Mouse (Mus musculus) stomach, embryonic 15.5 days (tissue): ENCODE data around the gene Rplp1. TPM values are rescaled to one million over a fixed set of nuclear protein-coding genes. Genes with fewer than 3 reads are reported as not detected.

ENCODE experiments used
- ATAC-seq: fragments of 200-750 bp; cut with Nextera tagmentation; 2 replicates; pipeline ENCODE4 v1.8.0; 2017; ENCODE audit warnings: low read depth, moderate number of reproducible peaks, moderate TSS enrichment; ENCODE audit not compliant: insufficient read depth, low FRiP score
- H3K27ac ChIP-seq: fragments of 300-500 bp; sonication (generic); 2 replicates; pipeline ENCODE4 v1.5.1; 2015; ENCODE audit warnings: mild to moderate bottlenecking, inconsistent platforms
- H3K27me3 ChIP-seq: fragments of 300-500 bp; sonication (generic); replicated peaks from 2 replicates; pipeline ENCODE4 v1.6.1; 2015; ENCODE audit warnings: inconsistent platforms
- H3K36me3 ChIP-seq: fragments of 300-500 bp; sonication (generic); 2 replicates; pipeline ENCODE4 v1.6.1; 2015; ENCODE audit warnings: inconsistent platforms
- H3K4me1 ChIP-seq: fragments of 300-500 bp; sonication (generic); 2 replicates; pipeline ENCODE4 v1.6.1; 2015; ENCODE audit warnings: inconsistent platforms
- H3K4me2 ChIP-seq: fragments of 300-500 bp; sonication (generic); 2 replicates; pipeline ENCODE4 v1.6.1; 2015; ENCODE audit warnings: mild to moderate bottlenecking, inconsistent platforms
- H3K4me3 ChIP-seq: fragments of 300-500 bp; sonication (generic); replicated peaks from 2 replicates; pipeline ENCODE4 v1.5.1; 2015; ENCODE audit warnings: inconsistent platforms
- H3K9ac ChIP-seq: fragments of 300-500 bp; sonication (generic); 2 replicates; pipeline ENCODE4 v1.6.1; 2015; ENCODE audit warnings: inconsistent platforms
- H3K9me3 ChIP-seq: fragments of 300-500 bp; sonication (generic); 2 replicates; pipeline ENCODE4 v1.6.1; 2016; ENCODE audit warnings: inconsistent platforms
- whole genome bisulfite sequencing: fragments of 180-500 bp; shearing (Covaris S2); methylation state at CpG from one replicate; pipeline ENCODE4 v1.1.7; 2015; 5-methylcytosine and 5-hydroxymethylcytosine counted together
- polyA plus RNA-seq: library from polyadenylated mRNA; unstranded; fragments of >200 nt; fragmentation: Nextera tagmentation; extraction: Ambion mirVana; gene quantifications from 2 replicates; pipeline ENCODE4 v1.2.1, GENCODE M21; 2015

The Rplp1 gene
- polyA plus RNA-seq, 1 experiment from 2014 or later = 1,421 TPM

DNA sequence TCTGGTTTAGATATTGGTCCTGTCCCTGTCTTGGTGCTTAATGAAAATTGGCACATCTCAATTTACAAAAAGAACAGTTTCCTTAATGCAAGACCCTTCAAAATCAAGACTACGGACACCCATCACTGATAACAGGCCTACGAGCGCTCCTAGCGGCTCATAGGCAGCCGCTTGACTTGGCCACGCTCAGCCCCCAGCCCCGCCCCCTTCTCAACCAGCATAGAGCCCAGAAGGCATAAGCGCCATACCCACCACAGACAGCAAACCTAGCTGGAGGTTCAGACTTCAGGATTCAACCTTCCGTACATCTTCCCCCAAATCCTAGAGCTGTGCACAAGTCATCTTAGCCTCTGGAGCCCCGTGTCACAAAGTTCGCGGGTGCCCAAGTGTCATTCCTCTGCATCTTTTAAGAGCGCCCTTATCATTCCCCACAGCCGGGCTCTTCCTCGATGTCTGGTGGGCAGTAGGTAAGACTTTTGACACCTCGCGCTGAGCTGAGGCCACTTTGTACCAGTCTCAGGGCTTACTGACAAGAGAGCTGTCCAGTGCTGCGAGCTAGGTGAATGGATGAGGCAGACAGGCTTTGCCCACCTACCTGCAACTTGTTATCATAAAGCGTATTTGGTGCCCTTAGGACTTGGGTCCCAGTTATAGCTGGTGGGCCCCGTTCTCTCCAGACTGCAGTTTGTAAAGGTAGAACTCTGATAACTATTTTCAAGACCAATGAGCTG lies 3.7 kb downstream of the Rplp1 start:
- Histone ChIP-seq H3K27me3 (no peaks in the 10 kb centered on the region), H3K4me3 (no peak overlapping the region), H3K4me2 (no peak overlapping the region), H3K27ac (no peak overlapping the region), H3K9ac (no peak overlapping the region), H3K9me3 (no peaks in the 10 kb centered on the region), H3K36me3 (peaks cover 17% of the 10 kb centered on the region), H3K4me1 (peaks cover 15% of the 10 kb centered on the region)
- no peak for ATAC-seq
- WGBS = 44% methylated on average over 20 of the region's 20 CpGs

DNA sequence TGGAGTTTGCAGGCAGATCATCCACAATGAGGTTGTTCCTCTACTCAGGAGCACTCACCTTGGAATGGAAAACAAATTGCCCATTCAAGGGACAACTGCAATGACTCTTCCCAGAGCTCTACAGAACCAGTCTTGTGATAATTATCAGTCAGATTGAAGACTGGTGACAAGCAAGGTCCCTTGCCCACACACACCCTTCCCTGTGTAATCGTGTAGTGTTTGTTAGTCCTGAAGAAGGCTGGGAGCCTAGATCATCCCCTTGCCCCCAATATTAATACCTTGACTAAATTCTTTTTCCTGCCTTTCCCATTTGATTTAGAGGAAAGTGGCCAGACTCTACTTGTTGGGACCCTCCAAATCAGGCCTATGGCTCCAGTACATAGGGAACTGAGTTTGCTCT lies 4.7 kb downstream of the Rplp1 start:
- H3K27me3 ChIP-seq = no peaks in the 10 kb centered on the region
- no peak overlapping the region for H3K27ac ChIP-seq
- H3K4me2 ChIP-seq = no peak overlapping the region
- ATAC-seq = no peak
- H3K9me3 ChIP-seq = no peaks in the 10 kb centered on the region
- 84% methylated on average over 1 of the region's 1 CpGs for WGBS
- peaks cover 17% of the 10 kb centered on the region for H3K36me3 ChIP-seq
- no peak overlapping the region for H3K9ac ChIP-seq
- no peak overlapping the region for H3K4me3 ChIP-seq
- H3K4me1 ChIP-seq = peaks cover 20% of the 10 kb centered on the region

DNA sequence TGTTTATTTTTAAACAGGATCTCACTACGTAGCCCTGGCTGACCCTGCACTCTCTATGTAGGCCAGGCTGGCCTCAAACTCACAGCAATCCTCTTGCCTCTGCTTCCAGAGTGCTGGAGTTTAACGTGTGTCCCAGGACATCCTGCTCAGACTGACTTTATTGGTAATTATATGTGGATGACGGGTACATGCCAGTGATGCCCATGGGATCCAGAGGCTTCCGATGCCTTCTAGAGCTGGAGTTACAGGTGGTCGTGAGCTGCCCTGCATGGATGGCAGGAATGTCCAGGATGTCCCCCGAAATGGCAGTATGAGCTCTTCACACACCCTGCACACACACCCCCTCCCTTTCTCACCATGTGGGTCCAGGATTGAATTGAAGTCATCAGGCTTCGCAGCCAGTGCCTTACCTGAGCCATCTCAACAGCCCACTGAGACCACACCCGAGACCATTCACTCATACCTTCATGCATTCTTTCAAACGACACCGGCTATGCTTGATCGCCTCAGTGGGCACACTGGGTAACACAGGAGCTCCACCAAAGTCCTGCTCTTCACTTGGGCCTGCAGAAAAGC lies 5.4 kb downstream of the Rplp1 start:
- Histone ChIP-seq H3K4me2 (no peak overlapping the region), H3K4me1 (peaks cover 25% of the 10 kb centered on the region), H3K9ac (no peak overlapping the region), H3K9me3 (no peaks in the 10 kb centered on the region), H3K36me3 (peaks cover 17% of the 10 kb centered on the region), H3K27me3 (no peaks in the 10 kb centered on the region), H3K27ac (no peak overlapping the region), H3K4me3 (no peak overlapping the region)
- no peak for ATAC-seq
- WGBS = 90% methylated on average over 11 of the region's 11 CpGs

DNA sequence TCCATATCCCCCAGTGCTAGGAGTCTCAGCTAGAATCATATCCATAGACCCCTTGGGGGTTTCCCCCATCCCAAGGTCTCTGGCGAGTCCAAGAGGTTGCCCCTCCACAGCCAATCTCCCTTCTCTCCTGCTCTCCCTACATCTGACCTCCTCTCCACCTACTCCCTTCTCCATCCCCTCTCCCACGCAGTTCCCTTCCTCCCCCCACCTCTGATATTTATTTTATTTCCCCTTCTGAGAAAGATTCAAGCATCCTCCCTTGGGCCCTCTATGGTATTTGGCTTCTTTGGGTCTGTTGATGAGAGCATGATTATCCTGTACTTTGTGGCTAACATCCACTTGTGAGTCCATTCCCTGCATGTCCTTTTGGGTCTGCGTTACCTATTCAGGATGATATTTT lies 6.0 kb downstream of the Rplp1 start:
- H3K4me3 ChIP-seq = no peak overlapping the region
- H3K9me3 ChIP-seq = no peaks in the 10 kb centered on the region
- 75% methylated on average over 3 of the region's 3 CpGs for WGBS
- H3K36me3 ChIP-seq = peaks cover 17% of the 10 kb centered on the region
- no peak for ATAC-seq
- H3K4me2 ChIP-seq = no peak overlapping the region
- peaks cover 26% of the 10 kb centered on the region for H3K4me1 ChIP-seq
- no peaks in the 10 kb centered on the region for H3K27me3 ChIP-seq
- no peak overlapping the region for H3K9ac ChIP-seq
- H3K27ac ChIP-seq = no peak overlapping the region

DNA sequence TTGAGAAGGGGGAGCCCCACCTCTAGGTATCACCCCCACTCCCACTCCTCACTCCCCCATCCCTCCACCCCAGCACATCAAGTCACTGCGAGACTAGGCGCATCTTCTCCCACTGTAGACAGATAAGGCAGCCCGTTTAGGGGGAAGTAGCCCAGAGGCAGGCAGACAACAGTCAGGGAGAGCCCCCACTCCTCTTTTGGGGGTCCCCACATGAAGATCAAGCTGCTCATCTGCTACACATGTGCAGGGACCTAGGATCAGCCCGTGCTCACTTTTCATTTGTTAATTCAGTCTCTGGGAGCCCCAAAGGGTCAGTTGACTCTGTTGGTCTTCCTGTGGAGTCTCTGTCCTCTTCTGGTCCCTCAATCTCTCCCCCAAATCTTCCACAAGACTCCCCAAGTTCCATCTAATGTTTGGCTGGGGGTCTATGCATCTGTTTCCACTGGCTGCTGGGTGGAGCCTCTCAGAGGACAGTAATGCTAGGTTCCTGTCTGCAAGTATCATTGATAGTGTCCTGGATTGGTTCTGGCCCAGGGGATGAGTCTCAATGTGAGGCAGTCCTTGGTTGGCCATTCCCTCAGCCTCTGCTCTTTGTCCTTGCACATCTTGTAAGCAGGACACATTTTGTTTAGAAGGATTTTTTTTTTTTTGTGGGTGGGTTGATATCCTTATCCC lies 6.6 kb downstream of the Rplp1 start:
- Histone ChIP-seq H3K9me3 (no peaks in the 10 kb centered on the region), H3K36me3 (peaks cover 14% of the 10 kb centered on the region), H3K9ac (no peak overlapping the region), H3K4me3 (no peak overlapping the region), H3K4me2 (no peak overlapping the region), H3K27ac (no peak overlapping the region), H3K27me3 (no peaks in the 10 kb centered on the region), H3K4me1 (peaks cover 21% of the 10 kb centered on the region)
- ATAC-seq = no peak
- 76% methylated on average over 4 of the region's 4 CpGs for WGBS

DNA sequence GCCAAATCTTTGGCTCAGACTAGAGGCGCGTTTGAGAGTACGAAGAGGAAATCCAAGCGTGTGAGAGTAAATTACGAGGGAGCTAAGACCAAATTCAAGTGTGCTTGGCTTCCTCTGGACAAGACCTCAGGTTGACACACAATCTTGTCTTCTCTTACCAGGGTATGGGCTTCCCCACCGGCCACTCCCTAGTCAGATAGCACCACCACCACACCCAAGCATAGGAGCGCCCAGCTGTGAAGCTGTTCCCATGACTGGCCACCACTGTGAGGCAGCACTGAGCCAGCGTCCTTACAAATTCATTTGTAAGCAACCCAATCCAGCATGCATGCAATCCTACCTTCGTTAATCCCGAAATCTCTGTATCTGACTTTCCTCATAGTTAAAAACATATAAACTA lies 7.4 kb downstream of the Rplp1 start:
- Histone ChIP-seq H3K4me1 (peaks cover 15% of the 10 kb centered on the region), H3K27ac (no peak overlapping the region), H3K4me2 (no peak overlapping the region), H3K36me3 (peaks cover 5% of the 10 kb centered on the region), H3K9ac (no peak overlapping the region), H3K9me3 (no peaks in the 10 kb centered on the region), H3K4me3 (no peak overlapping the region), H3K27me3 (peaks cover 7% of the 10 kb centered on the region; the same call in 1 of the 2 replicates)
- ATAC-seq = no peak
- 58% methylated on average over 10 of the region's 10 CpGs for WGBS

DNA sequence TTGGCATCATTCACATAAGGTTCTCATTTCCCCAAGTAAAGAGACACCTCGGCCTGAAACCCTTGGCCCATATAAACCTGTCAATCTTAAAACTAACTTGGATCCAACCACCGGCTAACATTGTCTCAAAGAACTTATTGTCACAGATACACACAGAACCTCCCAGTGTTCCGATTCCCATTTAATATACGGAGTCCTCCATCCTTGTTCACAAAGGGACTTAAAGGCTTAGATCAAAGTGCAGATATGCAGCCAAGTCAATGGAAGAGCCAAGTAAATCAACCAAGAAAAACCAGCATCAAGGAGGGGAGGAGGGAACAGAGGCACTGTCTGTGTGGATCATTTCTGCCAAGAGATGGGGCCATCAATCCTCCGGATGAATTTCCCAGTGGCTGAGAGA lies 8.8 kb downstream of the Rplp1 start:
- peaks cover 15% of the 10 kb centered on the region for H3K4me1 ChIP-seq
- no peak overlapping the region for H3K4me2 ChIP-seq
- no peak overlapping the region for H3K27ac ChIP-seq
- H3K27me3 ChIP-seq = peaks cover 13% of the 10 kb centered on the region; the same call in 1 of the 2 replicates
- H3K9me3 ChIP-seq = no peaks in the 10 kb centered on the region
- no peak overlapping the region for H3K9ac ChIP-seq
- WGBS = 70% methylated on average over 5 of the region's 5 CpGs
- no peak for ATAC-seq
- no peaks in the 10 kb centered on the region for H3K36me3 ChIP-seq
- H3K4me3 ChIP-seq = no peak overlapping the region

DNA sequence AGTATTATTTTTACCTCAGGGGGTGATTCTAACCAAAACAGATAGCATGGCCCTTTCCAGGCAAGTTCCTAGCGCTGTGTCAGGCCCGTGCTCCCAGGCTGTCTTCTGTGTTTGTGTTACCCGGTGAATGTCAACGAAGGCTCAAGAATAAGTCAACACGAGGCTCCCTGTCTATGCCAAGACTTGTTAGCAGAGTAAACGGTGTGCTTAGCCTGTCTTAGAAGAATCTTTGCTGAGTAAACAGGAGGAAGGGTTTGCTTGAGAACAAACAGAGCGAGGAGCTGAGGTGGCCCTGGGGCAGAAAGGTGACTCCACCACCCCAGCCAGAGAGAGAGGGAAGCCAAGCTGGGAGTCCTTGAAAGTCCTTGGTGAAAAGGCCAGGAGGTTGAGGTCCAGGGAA lies 10.1 kb downstream of the Rplp1 start:
- 24% methylated on average over 7 of the region's 7 CpGs for WGBS
- Histone ChIP-seq H3K9me3 (no peaks in the 10 kb centered on the region), H3K4me1 (peaks cover 15% of the 10 kb centered on the region), H3K36me3 (no peaks in the 10 kb centered on the region), H3K4me3 (no peak overlapping the region), H3K9ac (no peak overlapping the region), H3K27me3 (peaks cover 13% of the 10 kb centered on the region; the same call in 1 of the 2 replicates), H3K27ac (peak overlapping the region; percentile 45; the same call in 1 of the 2 replicates), H3K4me2 (no peak overlapping the region)
- ATAC-seq = peak; percentile 70; the same call in 1 of the 2 replicates

DNA sequence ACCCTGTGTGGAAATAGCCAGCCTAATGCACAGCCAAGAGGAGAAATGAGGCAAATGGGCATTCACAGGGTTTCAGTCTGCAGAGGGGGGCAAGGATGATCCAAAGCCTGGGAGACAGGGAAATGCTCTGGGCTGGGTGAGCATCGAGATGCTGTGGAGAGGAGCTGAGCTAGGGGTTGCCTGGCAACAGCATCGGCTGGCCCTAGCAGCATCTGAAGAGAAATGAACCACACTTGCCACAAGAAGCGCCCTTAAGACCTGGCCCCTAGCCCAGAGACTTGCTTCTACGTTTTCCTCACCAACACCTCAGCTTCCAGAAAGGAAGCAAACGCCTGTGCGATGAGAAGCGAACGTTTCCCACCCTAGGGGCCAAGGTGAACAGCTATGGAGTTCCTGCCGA lies 11.9 kb downstream of the Rplp1 start:
- no peak overlapping the region for H3K4me3 ChIP-seq

DNA sequence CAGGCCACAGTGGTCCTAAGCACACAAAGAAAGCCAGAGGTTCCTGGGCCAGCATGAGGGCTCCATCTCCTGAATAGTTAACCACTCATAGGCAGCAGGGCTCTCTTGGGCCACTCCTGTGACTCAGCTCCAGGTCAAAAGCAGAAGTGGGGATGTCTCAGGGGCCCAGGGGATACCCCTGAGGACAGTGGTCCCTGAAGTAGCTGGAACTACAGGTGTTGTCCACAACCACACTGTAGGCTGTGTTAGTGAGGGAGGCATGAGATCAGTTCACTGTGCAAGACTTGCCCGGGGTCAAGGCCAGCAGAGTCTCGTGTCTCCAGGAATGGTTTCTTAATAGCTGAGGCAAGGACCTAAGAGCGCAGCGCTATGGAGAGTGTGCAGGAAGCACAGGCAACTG lies 12.8 kb downstream of the Rplp1 start:
- 80% methylated on average over 4 of the region's 4 CpGs for WGBS

More for the DNA sequence above, 11.9 kb downstream of the Rplp1 start:
- Histone ChIP-seq H3K4me2 (no peak overlapping the region), H3K9me3 (no peaks in the 10 kb centered on the region), H3K4me1 (peaks cover 15% of the 10 kb centered on the region), H3K27me3 (peaks cover 13% of the 10 kb centered on the region; the same call in 1 of the 2 replicates), H3K27ac (no peak overlapping the region), H3K9ac (no peak overlapping the region), H3K36me3 (no peaks in the 10 kb centered on the region)
- no peak for ATAC-seq
- 60% methylated on average over 9 of the region's 9 CpGs for WGBS

DNA sequence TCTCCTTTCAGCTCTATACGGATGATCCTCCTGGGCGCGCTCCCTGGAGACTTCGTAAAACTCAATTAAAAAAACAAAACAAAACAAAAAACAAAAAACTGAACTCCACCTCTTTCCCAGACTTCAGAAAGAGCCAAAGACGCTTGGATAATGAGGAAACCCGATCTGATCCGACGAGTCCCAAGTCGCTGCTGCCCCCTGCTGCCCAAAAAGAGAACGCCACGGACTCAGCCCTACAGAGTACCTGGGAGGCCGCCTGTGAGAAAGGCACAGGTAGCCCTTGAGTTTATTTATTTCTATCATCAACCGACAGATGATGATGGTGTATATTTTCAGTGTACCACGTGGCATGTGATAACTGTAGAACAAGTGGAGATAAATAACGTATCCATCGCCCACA lies 14.5 kb downstream of the Rplp1 start:
- Histone ChIP-seq H3K27ac (no peak overlapping the region), H3K9me3 (no peaks in the 10 kb centered on the region), H3K4me2 (peak overlapping the region; percentile 14; the same call in 1 of the 2 replicates), H3K27me3 (peaks cover 13% of the 10 kb centered on the region; the same call in 1 of the 2 replicates), H3K9ac (no peak overlapping the region), H3K4me3 (no peak overlapping the region), H3K36me3 (no peaks in the 10 kb centered on the region), H3K4me1 (peaks cover 14% of the 10 kb centered on the region)
- whole genome bisulfite sequencing = 5% methylated on average over 16 of the region's 16 CpGs
- ATAC-seq = no peak

More for the DNA sequence above, 12.8 kb downstream of the Rplp1 start:
- Histone ChIP-seq H3K4me3 (no peak overlapping the region), H3K36me3 (no peaks in the 10 kb centered on the region), H3K9ac (no peak overlapping the region), H3K4me2 (no peak overlapping the region), H3K9me3 (no peaks in the 10 kb centered on the region), H3K27me3 (peaks cover 13% of the 10 kb centered on the region; the same call in 1 of the 2 replicates), H3K27ac (no peak overlapping the region), H3K4me1 (peaks cover 15% of the 10 kb centered on the region)
- ATAC-seq = no peak

DNA sequence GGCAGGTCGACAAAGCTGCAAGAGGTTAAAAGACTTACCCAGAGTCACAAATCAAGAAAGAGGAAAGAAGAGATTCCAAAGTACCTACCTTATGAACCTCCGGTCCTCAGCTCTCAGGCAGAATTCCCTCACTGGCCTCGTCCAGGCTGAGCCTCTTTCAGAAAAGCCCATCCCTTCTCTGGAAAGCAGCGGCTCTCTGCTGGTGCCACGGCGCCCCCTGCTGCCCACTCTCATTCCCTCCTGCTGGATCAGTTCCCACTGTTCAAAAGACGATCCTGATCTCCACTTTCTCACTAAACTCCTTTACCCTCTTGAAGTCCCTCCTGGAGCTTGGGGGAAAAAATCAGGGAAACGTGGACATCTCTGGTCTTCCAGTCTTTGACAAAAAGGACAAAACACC lies 15.9 kb downstream of the Rplp1 start:
- H3K27me3 ChIP-seq = peaks cover 13% of the 10 kb centered on the region; the same call in 1 of the 2 replicates
- WGBS = under 1% methylated on average over 7 of the region's 8 CpGs
- ATAC-seq = no peak

More for the DNA sequence above, 15.9 kb downstream of the Rplp1 start:
- no peak overlapping the region for H3K4me3 ChIP-seq
- H3K9me3 ChIP-seq = no peaks in the 10 kb centered on the region
- 0 out of 2 replicates have a peak, but pooled peaks cover 3% of the 10 kb centered on the region for H3K4me1 ChIP-seq
- no peak overlapping the region for H3K9ac ChIP-seq
- no peaks in the 10 kb centered on the region for H3K36me3 ChIP-seq
- no peak overlapping the region for H3K4me2 ChIP-seq
- no peak overlapping the region for H3K27ac ChIP-seq
